Mouse (Mus musculus) erythroblast, embryonic 14.5 days (primary cell): ENCODE measurements around the gene Mecr.

Experiments used
- GATA1 ChIP-seq: IDR thresholded peaks from 2 replicates; pipeline ENCODE4 v1.6.1; 2012; ENCODE audit warnings: low read length, inconsistent platforms, mixed read lengths
- TAL1 ChIP-seq: IDR thresholded peaks from 3 replicates; pipeline ENCODE4 v1.6.1; 2012; ENCODE audit warnings: low read length, inconsistent platforms, mixed read lengths

- TF ChIP-seq GATA1 (no peak), TAL1 (no peak)
These were observed 73.2 kb downstream of the Mecr start for GRCm38 (mm10) chr4:131916425-131916824.
